Mouse (Mus musculus): ENCODE data around the gene Ppm1h. TPM values are rescaled to one million over a fixed set of nuclear protein-coding genes. Genes with fewer than 3 reads are reported as not detected.

Gene Ppm1h
- polyA plus RNA-seq, 1 experiment = 10.4 TPM

GRCm38 (mm10) chr10:122693911-122694618 is 15.5 kb downstream of the Ppm1h start:
- DNase-seq (ENCODE audit: low read depth, low spot score) = no peak
- WGBS = 82% methylated on average over 17 of the region's 17 CpGs

- no peak for DNase-seq (ENCODE audit: low read depth, low spot score)
- WGBS = 94% methylated on average over 1 of the region's 1 CpGs
Observed at GRCm38 (mm10) chr10:122696335-122696734, 17.8 kb downstream of the Ppm1h start.

- 85% methylated on average over 5 of the region's 5 CpGs for WGBS
- no peak for DNase-seq (ENCODE audit: low read depth, low spot score)
Observed at GRCm38 (mm10) chr10:122698347-122698746, 19.8 kb downstream of the Ppm1h start.

DNA sequence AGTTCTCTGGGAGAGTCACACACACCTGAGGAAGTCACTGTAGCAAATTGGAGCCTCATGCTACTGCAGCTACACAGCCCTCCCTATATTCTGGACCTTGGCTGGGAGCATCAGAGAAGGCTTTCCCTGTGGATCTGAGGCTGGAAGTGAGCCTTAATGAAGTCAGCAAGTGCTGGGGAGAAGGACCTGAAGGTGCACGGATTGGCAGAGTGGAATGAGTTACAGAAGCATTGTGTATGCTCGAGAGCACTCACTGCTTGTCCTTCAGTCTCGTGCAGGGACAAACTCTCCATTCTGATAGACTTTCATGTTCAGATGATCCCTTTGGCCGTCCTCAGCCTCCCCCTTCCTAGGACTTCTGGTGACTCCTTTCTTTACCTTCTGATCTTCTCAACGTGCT is 26.3 kb downstream of the Ppm1h start:
- no peak for DNase-seq (ENCODE audit: low read depth, low spot score)
- 89% methylated on average over 5 of the region's 5 CpGs for WGBS

GRCm38 (mm10) chr10:122705457-122705856 is 26.9 kb downstream of the Ppm1h start:
- DNase-seq (ENCODE audit: low read depth, low spot score) = no peak
- WGBS = 86% methylated on average over 6 of the region's 6 CpGs

DNA sequence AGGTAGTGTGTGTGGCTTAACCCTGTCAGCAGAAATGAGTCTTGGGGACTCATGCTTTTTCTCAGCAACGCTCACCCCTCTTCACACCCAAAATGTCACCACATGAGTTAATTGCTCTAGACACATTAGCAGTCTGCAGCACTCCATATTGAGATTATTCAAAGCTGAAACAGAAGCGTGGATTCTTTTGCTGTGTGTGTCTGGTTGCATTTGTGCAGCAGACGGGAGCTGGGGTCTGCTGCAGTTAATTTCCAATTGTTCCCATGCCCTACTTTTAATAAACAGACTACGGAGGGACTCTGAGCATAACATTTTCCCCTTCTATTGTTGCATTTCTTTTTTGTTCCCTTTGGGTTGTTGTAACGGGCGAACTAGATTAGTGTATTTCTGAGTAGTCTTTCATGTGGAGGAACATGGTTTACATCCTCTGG is 32.8 kb downstream of the Ppm1h start:
- no peak for DNase-seq (ENCODE audit: low read depth, low spot score)
- 83% methylated on average over 6 of the region's 6 CpGs for WGBS

GRCm38 (mm10) chr10:122712307-122712706 is 33.7 kb downstream of the Ppm1h start:
- WGBS = 75% methylated on average over 5 of the region's 5 CpGs

DNA sequence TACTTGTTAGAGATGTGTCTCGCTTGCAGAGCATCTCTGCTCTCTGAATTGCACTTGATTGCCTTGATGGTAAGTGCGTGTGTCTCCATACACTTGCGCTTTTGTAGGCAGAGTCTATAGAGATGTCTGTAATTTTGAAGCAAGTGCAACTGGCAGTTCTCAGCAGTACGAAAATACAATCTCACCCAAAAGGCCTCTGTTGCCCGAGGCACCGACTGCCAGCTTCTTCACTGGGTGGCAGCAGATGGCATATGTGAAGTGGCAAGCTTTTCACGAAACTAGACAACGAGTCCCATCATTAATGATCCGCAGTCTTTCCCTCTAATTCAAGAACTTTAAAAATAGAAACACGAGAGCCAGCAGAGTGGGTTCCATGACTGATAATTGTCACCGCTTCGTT is 37.3 kb downstream of the Ppm1h start:
- no peak for DNase-seq (ENCODE audit: low read depth, low spot score)
- WGBS = 91% methylated on average over 12 of the region's 12 CpGs

More at GRCm38 (mm10) chr10:122712307-122712706, 33.7 kb downstream of the Ppm1h start:
- DNase-seq (ENCODE audit: low read depth, low spot score) = no peak

GRCm38 (mm10) chr10:122716286-122716685 is 37.7 kb downstream of the Ppm1h start:
- WGBS = 75% methylated on average over 8 of the region's 8 CpGs
- DNase-seq (ENCODE audit: low read depth, low spot score) = no peak

DNA sequence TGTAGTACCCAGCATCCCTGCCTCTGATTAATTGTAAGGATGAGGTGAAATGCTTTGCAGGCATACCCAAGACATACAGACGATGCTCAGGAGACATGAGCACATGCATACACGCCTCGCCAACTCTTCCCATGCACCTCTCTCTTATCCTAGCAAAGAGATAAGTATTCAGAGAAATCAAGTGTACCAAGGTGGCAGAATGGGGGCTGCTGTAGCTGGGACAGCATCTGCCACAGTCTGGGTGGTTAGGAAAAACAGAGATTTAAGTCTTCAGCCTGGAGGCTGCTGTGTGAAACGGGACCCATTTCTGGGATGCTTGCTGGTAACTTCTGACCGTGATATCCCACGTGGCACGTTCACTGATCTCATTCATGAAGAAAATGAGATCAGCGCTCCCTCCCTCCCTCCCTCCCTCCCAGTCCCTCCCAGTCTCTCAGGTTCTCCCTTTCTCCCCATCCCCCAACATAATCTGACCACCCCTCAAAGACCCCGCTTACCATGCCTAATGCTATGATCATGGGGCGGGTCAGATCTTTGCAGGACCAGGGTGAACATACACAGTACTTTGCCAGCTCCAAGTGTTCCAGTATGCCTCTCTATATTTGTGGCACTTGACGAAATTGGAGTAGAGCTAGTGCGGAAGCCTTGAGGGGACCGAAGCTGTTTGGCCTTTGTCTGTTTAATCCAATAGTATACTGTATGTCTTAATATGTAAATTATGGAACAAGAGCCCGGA is 38.3 kb downstream of the Ppm1h start:
- WGBS = 91% methylated on average over 14 of the region's 14 CpGs
- no peak for DNase-seq (ENCODE audit: low read depth, low spot score)

GRCm38 (mm10) chr10:122717754-122718415 is 39.3 kb downstream of the Ppm1h start:
- WGBS = 89% methylated on average over 14 of the region's 14 CpGs
- no peak for DNase-seq (ENCODE audit: low read depth, low spot score)

DNA sequence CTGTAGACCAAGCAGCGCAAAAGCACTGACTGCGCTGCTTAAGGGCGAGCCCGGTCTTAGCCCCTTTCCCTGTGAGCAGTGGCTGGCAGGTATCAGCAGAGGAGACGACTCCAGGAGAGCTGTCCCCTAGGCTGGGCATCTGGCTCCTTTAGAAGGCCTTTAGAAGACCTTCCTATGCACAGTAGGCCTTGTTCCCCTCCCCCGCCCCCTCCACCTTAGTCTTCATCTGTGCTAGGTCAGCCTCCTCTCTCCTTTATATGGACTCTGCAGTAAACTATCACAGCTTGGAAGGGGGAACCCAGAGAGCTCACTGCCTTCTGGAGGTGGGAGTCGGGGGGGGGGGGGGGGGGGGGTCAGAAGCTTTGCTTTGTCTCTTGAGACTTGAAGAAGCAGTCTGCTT is 40.4 kb downstream of the Ppm1h start:
- DNase-seq (ENCODE audit: low read depth, low spot score) = no peak
- WGBS = 80% methylated on average over 7 of the region's 7 CpGs

DNA sequence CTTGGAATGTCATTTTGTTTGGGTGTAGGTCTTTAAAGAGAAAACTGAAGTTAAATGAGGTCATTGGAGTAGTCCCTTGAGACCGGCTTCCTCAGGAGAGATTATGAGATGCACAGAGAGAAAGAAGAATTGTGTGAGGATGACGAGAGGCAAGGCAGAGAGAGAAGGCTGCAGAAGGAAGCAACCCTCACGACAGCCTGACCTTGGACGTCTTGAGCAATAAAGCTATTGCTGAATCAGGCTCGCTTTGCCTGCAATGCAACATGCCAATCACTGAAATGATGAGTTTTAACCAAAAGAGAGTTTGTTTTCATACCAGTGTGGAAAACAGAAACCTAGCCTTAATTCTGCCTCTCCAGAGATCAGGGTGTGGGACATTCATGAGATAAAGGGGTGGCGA is 43.5 kb downstream of the Ppm1h start:
- DNase-seq (ENCODE audit: low read depth, low spot score) = no peak
- WGBS = 70% methylated on average over 6 of the region's 6 CpGs

GRCm38 (mm10) chr10:122724692-122725091 is 46.1 kb downstream of the Ppm1h start:
- 87% methylated on average over 4 of the region's 4 CpGs for WGBS
- no peak for DNase-seq (ENCODE audit: low read depth, low spot score)

DNA sequence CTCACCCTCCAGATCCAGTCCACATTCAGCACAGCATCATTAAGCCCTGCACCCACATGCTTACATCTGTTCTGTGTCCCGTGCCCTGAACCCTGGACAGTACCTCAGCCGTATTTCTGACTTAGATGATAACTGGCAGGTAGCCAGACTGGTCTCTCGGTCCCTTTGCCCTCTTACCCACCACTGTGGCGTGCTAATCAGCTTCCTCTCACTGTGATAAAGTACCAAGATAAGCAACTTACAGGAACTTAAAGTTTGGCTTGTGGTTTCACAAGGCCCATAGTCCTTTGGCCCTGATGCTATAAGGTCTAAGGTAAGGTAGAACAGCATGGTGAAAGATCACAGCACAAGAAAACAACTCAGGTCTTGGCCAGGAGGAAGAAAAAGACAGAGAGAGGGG is 48.7 kb downstream of the Ppm1h start:
- DNase-seq (ENCODE audit: low read depth, low spot score) = no peak
- 34% methylated on average over 4 of the region's 4 CpGs for WGBS

- DNase-seq (ENCODE audit: low read depth, low spot score) = no peak
- WGBS = 89% methylated on average over 2 of the region's 2 CpGs
Observed at GRCm38 (mm10) chr10:122728172-122728571, 49.6 kb downstream of the Ppm1h start.

DNA sequence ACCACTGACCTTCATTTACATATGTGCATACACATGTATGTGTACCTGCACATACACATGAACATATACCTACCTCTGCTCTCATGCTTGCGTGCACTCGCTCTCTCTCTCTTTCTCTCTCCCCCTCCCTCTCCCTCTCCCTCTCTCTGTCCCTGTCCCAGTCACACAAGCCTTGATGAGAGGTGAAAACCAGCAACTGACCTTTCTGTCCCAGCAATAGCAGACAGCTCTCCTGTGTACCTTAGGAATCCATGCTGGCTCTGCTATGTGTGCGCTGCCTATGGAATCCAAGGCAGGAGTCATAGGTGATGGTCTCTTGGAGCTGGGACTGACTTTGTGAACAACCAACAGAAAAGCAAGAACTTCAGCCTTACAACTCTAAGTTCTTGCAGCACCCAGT is 53.6 kb downstream of the Ppm1h start:
- over 99% methylated on average over 3 of the region's 3 CpGs for WGBS
- no peak for DNase-seq (ENCODE audit: low read depth, low spot score)

DNA sequence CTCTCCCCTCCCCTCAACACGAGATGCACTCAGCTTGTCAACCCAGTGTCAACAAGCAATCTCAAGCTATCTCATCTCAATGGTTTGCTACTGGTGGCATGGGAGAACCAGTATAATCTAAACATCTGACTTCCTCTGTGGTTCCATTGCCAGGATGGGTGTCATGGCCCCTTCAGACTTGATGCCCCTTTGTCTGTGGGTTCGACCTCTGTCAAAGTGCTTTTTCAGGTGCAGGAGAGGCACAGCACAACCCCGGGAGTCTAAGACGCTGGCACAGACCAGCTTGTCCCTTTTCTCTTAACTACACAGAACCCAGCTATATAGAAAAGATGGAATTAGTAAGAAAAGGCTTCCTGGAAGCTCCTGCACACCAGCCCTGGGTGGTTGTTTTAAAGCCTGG is 56.0 kb downstream of the Ppm1h start:
- 93% methylated on average over 4 of the region's 4 CpGs for WGBS
- DNase-seq (ENCODE audit: low read depth, low spot score) = no peak

- 75% methylated on average over 7 of the region's 7 CpGs for WGBS
- no peak for DNase-seq (ENCODE audit: low read depth, low spot score)
Observed at GRCm38 (mm10) chr10:122735284-122735784, 56.8 kb downstream of the Ppm1h start.

DNA sequence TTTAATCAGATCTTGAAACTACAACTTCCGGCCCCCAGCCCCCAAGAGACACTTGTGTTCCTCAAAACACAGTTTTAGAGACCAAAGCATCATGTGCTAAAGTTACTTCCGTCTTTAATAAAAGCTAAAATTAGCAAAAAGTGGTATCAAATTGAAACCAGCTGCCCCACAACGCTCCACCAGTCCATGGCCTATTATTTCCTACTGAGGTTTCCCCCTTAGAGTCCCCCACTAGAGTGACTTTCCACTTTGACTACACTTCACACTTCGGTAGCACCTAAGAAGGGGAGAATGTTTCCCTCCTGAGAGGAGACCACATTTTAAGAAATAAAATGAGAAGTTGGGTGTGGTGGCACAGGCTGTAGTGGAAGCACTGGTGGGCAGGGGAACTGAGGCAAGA is 58.3 kb downstream of the Ppm1h start:
- WGBS = 88% methylated on average over 4 of the region's 4 CpGs
- no peak for DNase-seq (ENCODE audit: low read depth, low spot score)
